Mouse (Mus musculus): ENCODE data around the gene Dock1.
A peak's percentile ranks its signal among the peaks of the same experiment; 100 is the strongest.

The Dock1 gene

GRCm38 (mm10) chr7:134670312-134671002 lies at the start of gene Dock1:
TSS of gene Dock1 (plus strand) at chr7:134670654.
- DNase-seq: peak; percentile 18

DNA sequence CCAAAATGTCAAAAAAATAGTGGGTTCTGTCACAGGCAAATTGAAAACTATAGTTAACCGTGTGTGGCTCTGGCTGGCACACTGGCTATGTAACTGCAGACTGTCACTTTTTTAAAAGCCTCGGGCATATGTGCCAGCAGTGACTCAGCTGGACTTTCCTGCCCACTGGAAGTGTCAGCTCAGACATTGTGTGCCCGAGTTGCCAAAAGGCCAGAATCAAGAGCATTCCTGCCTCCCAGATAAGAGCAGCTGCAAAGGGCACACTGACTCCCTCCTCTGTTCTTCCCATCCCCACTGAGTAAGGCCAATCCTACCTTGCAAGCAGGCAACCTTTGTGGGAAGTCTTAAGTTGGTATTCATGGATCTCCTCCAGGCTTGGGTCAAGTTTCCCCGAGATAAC lies 42.5 kb upstream of the Dock1 start:
- DNase-seq: no peak

GRCm38 (mm10) chr7:134650246-134650830 lies 20.1 kb upstream of the Dock1 start:
- no peak for DNase-seq

DNA sequence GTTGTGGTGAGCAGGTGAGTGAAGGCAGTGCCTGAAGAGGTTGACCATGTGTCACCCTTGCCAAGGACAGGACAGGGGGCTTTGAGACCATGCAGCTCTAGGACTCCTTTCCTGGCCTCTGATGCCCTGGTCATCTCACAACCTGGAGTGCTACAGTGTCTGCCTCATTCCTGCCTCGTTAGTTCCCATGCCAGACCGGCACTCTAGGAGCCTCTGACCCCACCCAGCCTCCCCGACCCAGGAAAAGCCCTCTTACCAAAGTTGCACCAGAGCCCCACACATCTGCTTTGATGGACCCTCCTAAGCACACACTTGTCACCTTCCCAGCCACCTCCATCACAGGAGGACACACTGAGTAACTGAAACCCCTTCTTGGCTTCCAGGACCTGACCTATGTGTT lies 19.4 kb upstream of the Dock1 start:
- no peak for DNase-seq

GRCm38 (mm10) chr7:134663241-134663640 lies 7.2 kb upstream of the Dock1 start:
- DNase-seq: no peak

DNA sequence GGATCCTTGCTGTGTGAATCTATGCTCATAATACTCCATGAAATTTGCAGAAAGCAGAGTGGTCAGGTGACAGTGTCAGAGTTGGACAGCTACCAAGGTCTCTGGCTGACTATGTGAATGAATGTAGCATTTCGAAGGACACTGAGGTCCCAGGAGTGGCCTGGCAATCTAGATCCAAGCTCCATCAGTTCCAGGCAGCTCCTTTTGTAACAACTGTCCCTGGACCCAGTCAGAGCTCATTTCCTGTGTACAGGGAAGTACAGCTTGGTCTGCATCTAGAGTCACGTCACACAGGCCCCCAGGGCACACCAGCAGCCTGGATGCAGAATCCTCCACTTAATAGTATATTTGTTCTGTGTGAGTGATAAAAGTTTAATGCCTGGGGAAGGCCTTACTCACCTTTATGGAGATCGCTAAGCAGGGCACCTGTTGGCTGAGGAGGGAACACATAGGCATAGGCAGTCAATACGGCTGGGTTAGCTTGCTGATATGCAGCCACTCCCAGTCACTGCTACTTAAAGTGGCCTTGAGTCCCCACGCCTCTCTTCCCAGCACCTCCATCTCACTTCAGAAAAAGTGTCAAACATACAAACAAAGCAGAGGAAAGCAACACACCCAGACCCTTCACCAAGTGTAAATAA lies 4.7 kb upstream of the Dock1 start:
- DNase-seq: no peak

GRCm38 (mm10) chr7:134667271-134667702 lies 3.2 kb upstream of the Dock1 start:
- DNase-seq: no peak

DNA sequence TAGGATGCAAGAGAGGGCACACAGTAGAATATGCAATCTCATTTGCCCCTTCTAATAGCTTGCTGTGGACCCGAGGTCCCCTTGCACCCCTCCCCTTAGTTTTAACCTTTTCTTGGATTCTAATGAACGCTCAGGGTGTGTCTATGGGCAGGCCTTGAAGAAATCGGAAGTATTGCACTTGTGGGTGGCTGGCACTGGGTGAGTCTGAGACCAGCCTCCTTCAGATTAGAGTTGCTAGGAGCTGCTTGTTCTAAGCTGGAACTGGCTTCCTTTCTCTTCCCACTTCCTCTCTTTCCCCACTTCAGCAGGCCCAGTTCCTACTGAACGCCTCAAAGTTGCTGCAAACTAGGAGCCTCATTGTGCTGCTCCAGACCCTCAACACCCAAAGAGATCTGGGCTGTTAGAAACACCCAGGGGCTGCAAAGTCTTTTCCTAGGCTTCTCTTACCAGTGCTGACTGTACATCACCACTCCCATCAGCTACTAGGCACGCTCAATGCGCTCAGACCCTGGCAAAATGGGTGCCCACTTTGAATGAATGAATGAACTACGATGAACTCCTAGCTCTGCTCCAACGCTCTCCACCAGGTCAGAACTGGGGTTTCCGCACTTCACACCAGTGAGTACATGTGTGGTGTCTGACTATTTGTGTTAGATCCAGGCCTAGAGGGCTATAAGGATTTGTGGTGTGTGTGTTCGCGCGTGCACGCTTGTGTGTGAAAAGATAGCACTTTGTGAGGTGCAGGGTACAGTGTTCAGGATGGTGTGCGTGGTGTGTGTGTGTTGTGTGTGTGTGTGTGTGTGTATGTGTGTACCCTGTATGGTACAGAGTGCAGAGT lies 761 bp upstream of the Dock1 start:
- DNase-seq: no peak

DNA sequence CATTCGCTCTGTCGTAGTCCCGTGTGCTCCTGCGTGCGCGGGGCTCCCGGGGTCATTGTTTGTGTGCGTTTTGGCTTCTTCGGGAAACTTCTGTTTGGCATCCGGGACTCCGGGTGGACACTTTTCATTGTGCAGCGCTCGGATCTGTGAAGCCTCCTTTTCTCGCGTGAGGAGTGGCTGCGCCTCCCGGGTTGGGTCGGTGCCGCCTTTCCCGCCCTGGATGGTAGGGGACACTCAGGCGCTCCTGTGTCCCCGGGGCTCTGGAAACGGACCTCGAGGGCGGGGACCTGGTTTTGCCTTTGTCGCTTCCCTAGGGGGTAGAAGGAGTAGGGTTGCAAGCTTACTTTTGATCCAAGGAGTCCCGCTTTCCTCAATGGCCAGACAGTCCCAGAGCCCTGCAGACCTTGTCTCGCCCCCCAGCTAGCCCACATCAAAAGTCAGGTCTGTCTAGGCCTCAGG lies 578 bp downstream of the Dock1 start:
- no peak for DNase-seq

GRCm38 (mm10) chr7:134671467-134671901 lies 1.0 kb downstream of the Dock1 start:
- DNase-seq: no peak

- DNase-seq: no peak
These were observed 2.7 kb downstream of the Dock1 start for GRCm38 (mm10) chr7:134673135-134673534.

DNA sequence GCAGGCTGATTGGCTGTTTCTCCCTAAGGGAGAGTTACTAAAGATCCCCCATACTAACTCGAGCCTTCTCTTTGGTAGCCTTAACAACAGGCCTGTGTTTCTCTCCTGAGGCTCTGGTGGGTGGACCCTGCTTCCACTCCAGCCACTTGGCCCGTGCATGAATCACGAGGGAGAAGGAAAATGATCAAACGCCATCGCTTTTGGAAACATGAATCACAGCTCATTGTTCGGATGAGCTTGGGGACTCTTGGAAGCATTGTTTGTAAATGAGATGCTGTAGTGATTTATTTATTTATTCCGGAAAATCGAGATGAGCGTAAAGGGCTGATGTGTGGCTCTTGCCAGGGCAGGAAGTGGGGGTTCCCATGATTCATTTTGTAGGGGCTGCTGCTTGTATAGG lies 3.5 kb downstream of the Dock1 start:
- DNase-seq: no peak

DNA sequence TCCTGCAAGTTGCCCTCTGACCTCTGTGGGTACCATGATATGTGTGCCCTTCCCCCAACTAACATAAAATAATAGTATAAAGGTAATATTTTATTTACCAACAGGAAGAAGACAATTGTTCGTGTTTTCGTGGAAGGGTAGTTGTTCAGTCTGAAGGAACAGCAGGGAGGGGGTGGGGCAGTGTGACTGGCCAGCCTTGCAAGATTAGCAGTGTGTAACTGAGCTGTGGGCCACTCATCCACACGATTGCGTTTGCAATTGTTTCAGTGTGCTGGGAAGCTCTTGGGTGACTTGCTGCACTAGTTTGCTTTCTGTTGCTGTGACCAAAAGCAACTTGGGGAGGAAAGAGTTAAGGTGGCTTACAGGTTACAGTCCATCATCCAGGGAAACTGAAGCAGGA lies 7.4 kb downstream of the Dock1 start:
- no peak for DNase-seq

GRCm38 (mm10) chr7:134679314-134680158 lies 9.1 kb downstream of the Dock1 start:
- no peak for DNase-seq

- no peak for DNase-seq
These were observed 9.7 kb downstream of the Dock1 start for GRCm38 (mm10) chr7:134680161-134680560.

DNA sequence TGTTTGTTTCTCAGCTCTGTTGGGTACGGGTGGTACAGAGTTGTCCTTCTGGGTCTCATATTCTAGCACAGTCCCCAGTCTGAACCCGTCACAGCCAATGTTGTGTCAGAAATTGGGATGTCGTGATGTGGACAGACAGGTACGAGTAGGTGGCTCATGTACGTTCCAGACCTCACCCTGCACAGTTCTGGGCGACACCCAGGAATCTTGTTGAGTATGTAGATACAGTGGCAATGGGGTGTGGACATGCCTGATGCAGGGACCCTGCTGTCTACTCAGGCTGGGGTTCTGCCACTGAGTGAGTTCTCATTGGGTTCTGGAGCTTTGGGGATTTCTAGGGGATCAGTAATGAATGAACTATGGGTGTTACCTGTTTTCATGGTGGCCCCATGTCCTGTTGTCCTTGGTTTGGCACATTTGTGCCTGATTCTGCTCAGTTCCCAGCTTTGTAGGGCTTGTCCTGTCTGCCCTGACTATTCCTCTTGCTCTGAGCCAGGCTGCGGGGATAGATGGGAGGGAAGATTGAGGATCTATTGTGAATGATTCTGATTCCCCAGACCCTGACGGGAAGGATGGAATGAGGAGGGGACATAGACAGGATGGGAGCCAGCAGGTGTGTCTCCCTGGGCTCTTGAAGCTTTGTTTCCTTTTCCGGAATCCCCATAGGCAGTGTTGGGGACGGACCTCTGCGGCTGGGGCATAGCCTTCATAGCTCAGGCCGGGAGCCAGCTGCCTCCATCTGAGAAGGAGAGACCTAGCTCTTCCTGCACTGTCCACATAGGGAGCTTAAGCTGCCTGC lies 11.5 kb downstream of the Dock1 start:
- DNase-seq: no peak

DNA sequence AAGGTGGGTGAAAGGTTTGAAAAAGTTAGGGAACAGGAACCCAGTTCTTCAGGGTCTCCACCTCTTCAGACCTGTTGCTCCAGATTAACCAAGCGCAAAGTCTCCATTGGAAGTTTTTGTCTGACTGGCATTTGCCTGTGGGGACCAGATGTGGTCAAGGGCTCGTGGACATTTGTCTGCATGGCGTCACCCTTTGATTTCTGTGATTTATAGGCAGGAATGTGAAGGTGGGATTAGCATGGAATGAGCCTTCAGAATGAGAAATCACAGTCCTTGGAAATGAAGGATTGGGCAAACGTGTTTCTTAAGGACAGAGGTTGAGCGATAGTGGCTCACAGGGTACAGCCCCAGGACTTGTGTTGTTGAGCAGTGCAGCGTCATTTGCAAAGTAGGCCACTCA lies 17.9 kb downstream of the Dock1 start:
- DNase-seq: no peak

- no peak for DNase-seq
These were observed 19.7 kb downstream of the Dock1 start for GRCm38 (mm10) chr7:134690118-134690517.

DNA sequence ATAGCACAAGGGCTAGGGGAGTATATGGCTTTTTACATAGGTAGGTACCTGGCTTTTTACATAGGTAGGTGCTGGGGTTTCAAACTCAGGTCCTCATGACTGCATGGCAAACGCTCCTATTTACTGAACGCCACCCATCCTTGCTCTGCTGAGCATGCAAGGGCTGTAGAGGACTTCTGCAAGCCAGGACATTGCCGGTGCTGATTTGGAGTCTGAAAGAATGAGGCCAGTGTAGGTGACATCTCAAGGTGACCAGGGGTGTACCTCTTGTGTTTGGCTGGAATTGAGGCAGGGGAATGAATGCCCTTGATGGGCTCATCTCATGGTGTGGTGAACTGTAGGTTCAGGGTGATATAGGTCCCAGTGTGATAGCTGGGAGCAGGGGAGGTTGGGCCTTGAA lies 20.4 kb downstream of the Dock1 start:
- no peak for DNase-seq

GRCm38 (mm10) chr7:134693325-134693724 lies 22.9 kb downstream of the Dock1 start:
- DNase-seq: no peak

DNA sequence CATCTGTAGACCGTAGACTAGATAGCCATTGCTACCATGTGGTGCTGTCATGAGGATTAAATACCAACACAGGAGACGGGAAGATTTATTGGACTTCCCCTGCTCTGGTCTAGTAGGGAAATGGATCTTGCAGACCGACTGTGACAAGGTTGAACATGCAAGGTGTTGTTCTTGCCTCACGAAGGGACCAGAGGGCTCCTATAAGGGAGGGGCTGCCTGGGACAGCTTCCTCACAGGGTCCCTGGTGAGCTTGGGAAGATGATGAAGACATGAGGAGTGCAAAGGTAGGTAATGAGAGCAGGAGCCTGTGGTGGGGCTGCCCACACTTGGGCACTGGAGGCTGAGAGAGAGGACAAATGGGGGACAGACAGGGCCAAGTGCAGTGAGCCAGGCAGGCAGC lies 25.0 kb downstream of the Dock1 start:
- no peak for DNase-seq

All from thymus, postnatal 25 days (tissue).